Mouse (Mus musculus) CH12.LX (cell line): ENCODE data around the gene Ezh1.

ENCODE experiments used
- CHD2 ChIP-seq: IDR thresholded peaks from 2 replicates; pipeline ENCODE4 v1.6.1; 2011; ENCODE audit warnings: low read length, improper control_type of control experiment
- CTCF ChIP-seq, 2 experiments: IDR thresholded peaks in 1 of 2; conservative IDR thresholded peaks in 1 of 2; 2 replicates each; pipeline ENCODE4 v1.5.1; 2011 to 2012; ENCODE audit warnings: low read depth in 2 of 2, low read length in 2 of 2, improper control_type of control experiment in 1 of 2, inconsistent platforms in 1 of 2, mild to moderate bottlenecking in 1 of 2, moderate library complexity in 1 of 2
- ELF1 ChIP-seq: IDR thresholded peaks from 2 replicates; pipeline ENCODE4 v1.6.1; 2014; ENCODE audit warnings: low read depth, mild to moderate bottlenecking, inconsistent platforms, low read length, improper control_type of control experiment
- EP300 ChIP-seq: IDR thresholded peaks from 2 replicates; pipeline ENCODE4 v1.6.1; 2011; ENCODE audit warnings: low read length, improper control_type of control experiment
- JUND ChIP-seq: conservative IDR thresholded peaks from 2 replicates; pipeline ENCODE4 v1.6.1; 2011; ENCODE audit warnings: low read depth, low read length, improper control_type of control experiment
- KAT2A ChIP-seq: IDR thresholded peaks from 2 replicates; pipeline ENCODE4 v1.6.1; 2012; ENCODE audit warnings: low read length, improper control_type of control experiment, inconsistent platforms; ENCODE audit not compliant: insufficient replicate concordance
- MAX ChIP-seq: IDR thresholded peaks from 2 replicates; pipeline ENCODE4 v1.6.1; 2011; ENCODE audit warnings: low read length, improper control_type of control experiment
- NELFE ChIP-seq: IDR thresholded peaks from 2 replicates; pipeline ENCODE4 v1.6.1; 2011; ENCODE audit warnings: low read depth, low read length, improper control_type of control experiment
- POLR2A ChIP-seq: IDR thresholded peaks from 2 replicates; pipeline ENCODE4 v1.6.1; 2011; ENCODE audit warnings: low read depth, mild to moderate bottlenecking, improper control_type of control experiment, low read length
- SIN3A ChIP-seq: IDR thresholded peaks from 2 replicates; pipeline ENCODE4 v1.6.1; 2012; ENCODE audit warnings: low read length, improper control_type of control experiment, inconsistent platforms
- SMC3 ChIP-seq: IDR thresholded peaks from 2 replicates; pipeline ENCODE4 v1.6.1; 2011; ENCODE audit warnings: low read depth, low read length, improper control_type of control experiment
- UBTF ChIP-seq: IDR thresholded peaks from 2 replicates; pipeline ENCODE4 v1.6.1; 2012; ENCODE audit warnings: low read depth, mild to moderate bottlenecking, inconsistent platforms, low read length, improper control_type of control experiment, moderate library complexity
- ZC3H11A ChIP-seq: IDR thresholded peaks from 2 replicates; pipeline ENCODE4 v1.6.1; 2012; ENCODE audit warnings: low read depth, mild to moderate bottlenecking, inconsistent platforms, low read length, improper control_type of control experiment

DNA sequence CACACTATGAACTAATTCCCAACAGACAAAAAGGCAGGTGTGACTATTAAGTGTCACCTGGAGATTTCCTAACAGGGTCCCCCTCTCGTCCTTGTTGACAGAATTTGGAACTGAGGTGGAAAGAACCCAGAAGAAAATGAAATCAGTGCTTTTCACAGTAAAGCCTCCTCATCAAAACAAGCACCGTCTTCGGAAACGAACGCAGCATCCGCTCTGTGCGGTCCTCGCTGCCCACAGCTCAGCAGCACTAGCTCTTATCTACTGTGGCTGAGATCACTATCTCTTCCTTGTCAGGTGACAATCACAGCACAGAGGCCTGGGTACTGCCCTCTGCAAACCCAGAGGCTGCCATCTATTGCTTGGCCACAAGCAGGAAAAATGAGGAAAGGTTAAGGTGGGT lies 30.1 kb downstream of the Ezh1 start:
- TF ChIP-seq CTCF (conservative IDR thresholded peaks at IDR 0.05 in 1 of 2, IDR thresholded peaks at IDR 0.05 in 1 of 2; ENCODE audit: low read depth in 2 of 2, low read length in 2 of 2) = no peak
- TF ChIP-seq EP300 = no peak
- no peak for TF ChIP-seq JUND
- no peak for TF ChIP-seq NELFE
- no peak for TF ChIP-seq CHD2
- no peak for TF ChIP-seq POLR2A
- no peak for TF ChIP-seq SMC3
- TF ChIP-seq SIN3A = no peak
- no peak for TF ChIP-seq ZC3H11A
- no peak for TF ChIP-seq MAX
- no peak for TF ChIP-seq ELF1
- no peak for TF ChIP-seq KAT2A
- TF ChIP-seq UBTF = no peak
